Mouse (Mus musculus) heart, embryonic 12.5 days (tissue): ENCODE results near the gene Slc35b1. TPM values are rescaled to one million over a fixed set of nuclear protein-coding genes. Genes with fewer than 3 reads are reported as not detected.

Experiments used
- ATAC-seq: fragments of 200-750 bp; cut with Nextera tagmentation; 2 replicates; pipeline ENCODE4 v1.8.0; 2017; ENCODE audit warnings: moderate TSS enrichment, moderate library complexity; ENCODE audit not compliant: insufficient number of reproducible peaks, low FRiP score
- H3K27ac ChIP-seq: fragments of 300-500 bp; sonication (generic); 2 replicates; pipeline ENCODE4 v1.5.1; 2016; ENCODE audit warnings: mild to moderate bottlenecking, moderate library complexity; ENCODE audit not compliant: poor library complexity, severe bottlenecking
- H3K27me3 ChIP-seq: fragments of 300-500 bp; sonication (generic); replicated peaks from 2 replicates; pipeline ENCODE4 v1.6.1; 2016; ENCODE audit warnings: mild to moderate bottlenecking, moderate library complexity
- H3K36me3 ChIP-seq: fragments of 300-500 bp; sonication (generic); 2 replicates; pipeline ENCODE4 v1.6.1; 2016; ENCODE audit warnings: mild to moderate bottlenecking, moderate library complexity
- H3K4me1 ChIP-seq: fragments of 300-500 bp; sonication (generic); replicated peaks from 2 replicates; pipeline ENCODE4 v1.6.1; 2016; ENCODE audit warnings: mild to moderate bottlenecking
- H3K4me2 ChIP-seq: fragments of 300-500 bp; sonication (generic); 2 replicates; pipeline ENCODE4 v1.6.1; 2016; ENCODE audit warnings: mild to moderate bottlenecking, moderate library complexity
- H3K4me3 ChIP-seq: fragments of 300-500 bp; sonication (generic); 2 replicates; pipeline ENCODE4 v1.5.1; 2016; ENCODE audit warnings: mild to moderate bottlenecking
- H3K9ac ChIP-seq: fragments of 300-500 bp; sonication (generic); 2 replicates; pipeline ENCODE4 v1.6.1; 2016; ENCODE audit warnings: mild to moderate bottlenecking, moderate library complexity
- H3K9me3 ChIP-seq: fragments of 300-500 bp; sonication (generic); replicated peaks from 2 replicates; pipeline ENCODE4 v1.6.1; 2016; ENCODE audit warnings: mild to moderate bottlenecking, moderate library complexity
- WGBS: fragments of 180-500 bp; shearing (Covaris S2); methylation state at CpG from one replicate; pipeline ENCODE4 v1.1.7; 2016; 5-methylcytosine and 5-hydroxymethylcytosine counted together
- polyA plus RNA-seq: library from polyadenylated mRNA; unstranded; fragments of >200 nt; fragmentation: Nextera tagmentation; extraction: Ambion mirVana; gene quantifications from 2 replicates; pipeline ENCODE4 v1.2.1, GENCODE M21; 2016

The Slc35b1 gene
- polyA plus RNA-seq = 86.0 and 86.5 TPM in 2 replicates

GRCm38 (mm10) chr11:95384319-95384972 lies at the start of gene Slc35b1:
TSS of gene Slc35b1 (plus strand) at chr11:95384692.
- WGBS = under 1% methylated on average over 42 of the region's 42 CpGs
- H3K36me3 ChIP-seq = peaks cover 37% of the 10 kb centered on the region
- H3K9ac ChIP-seq = peak within 1 kb of the TSS; percentile 89
- H3K27me3 ChIP-seq = no peaks in the 10 kb centered on the region
- peak within 1 kb of the TSS; percentile 77 for H3K4me3 ChIP-seq
- H3K9me3 ChIP-seq = no peaks in the 10 kb centered on the region
- H3K27ac ChIP-seq = peak within 1 kb of the TSS; percentile 82
- peak within 1 kb of the TSS; percentile 65 for H3K4me2 ChIP-seq
- peak; percentile 93 for ATAC-seq
- peaks cover 15% of the 10 kb centered on the region for H3K4me1 ChIP-seq

DNA sequence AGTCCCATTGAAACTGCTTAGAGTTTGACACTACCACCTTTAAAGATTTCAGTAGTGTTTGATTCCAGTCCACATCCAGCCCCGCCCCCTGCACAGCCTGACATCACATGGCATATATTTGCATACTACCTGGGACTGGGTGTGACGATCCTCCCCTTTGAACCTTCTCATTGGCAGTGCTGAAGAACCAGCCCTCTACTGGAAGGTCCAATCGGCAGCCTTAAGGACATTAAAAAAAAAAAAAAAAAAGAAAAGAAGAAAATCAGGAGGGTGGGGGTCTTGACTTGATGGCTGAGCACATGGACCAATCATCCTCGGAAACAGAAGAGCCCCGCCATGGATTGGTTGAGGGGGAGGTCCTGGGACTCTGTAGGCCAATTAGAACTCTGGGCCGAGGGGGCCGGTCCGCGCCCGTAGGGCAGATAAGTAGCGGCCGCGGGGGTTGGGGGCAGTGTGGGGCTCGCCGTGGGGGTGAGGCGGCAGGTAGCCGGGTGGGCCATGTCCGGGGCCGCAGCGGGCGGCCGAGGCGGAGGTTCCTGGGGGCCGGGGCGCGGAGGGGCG lies 47.8 kb upstream of the Slc35b1 start, which contains the start of gene Fam117a:
Gene Fam117a, plus strand, starts transcription at position 451 of the 561 bp plus-strand sequence.
- H3K27ac ChIP-seq = peak within 1 kb of the TSS; percentile 61
- peaks cover 21% of the 10 kb centered on the region for H3K4me1 ChIP-seq
- under 1% methylated on average over 16 of the region's 27 CpGs for WGBS
- peak; percentile 96 for ATAC-seq
- no peaks in the 10 kb centered on the region for H3K36me3 ChIP-seq
- no peaks in the 10 kb centered on the region for H3K9me3 ChIP-seq
- H3K4me2 ChIP-seq = peak within 1 kb of the TSS; percentile 93
- H3K9ac ChIP-seq = peak within 1 kb of the TSS; percentile 91
- H3K4me3 ChIP-seq = peak within 1 kb of the TSS; percentile 92
- H3K27me3 ChIP-seq = no peaks in the 10 kb centered on the region; the same call in 1 of the 2 replicates

DNA sequence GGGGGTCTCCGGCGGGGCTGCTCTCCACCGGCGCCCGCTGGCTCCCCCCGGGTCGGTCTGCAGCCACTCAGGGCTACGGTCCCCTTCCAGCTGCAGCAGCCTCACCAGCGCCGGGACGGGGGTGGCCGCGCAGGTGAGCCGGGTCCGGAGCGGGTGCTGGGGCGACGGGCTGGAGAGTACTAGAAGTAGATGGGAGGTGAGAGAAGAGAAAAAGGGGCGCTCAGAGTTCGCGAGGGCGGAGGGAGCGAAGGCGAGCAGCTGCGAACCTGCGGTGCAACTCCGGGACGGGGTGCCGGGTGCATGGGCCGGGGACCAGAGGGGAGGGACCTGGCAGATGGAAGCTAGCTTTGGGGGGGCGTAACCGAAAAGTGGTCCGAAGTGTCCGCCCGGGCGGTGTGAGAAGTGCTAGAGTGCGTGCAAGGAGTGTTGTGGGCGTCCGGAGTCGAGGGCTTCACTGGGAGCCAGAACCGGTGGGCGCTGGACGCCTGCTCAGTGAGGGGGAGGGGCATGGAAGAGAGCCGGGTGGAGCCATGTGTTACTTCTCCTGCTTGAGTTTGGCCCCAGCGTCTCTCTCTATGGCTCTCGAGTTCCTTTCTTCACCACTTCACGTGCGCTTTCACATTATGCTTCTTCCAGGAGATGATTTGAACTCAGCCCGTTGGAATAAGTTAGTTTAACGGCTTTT lies 47.2 kb upstream of the Slc35b1 start:
- H3K27me3 ChIP-seq = no peaks in the 10 kb centered on the region; the same call in 1 of the 2 replicates
- H3K9me3 ChIP-seq = no peaks in the 10 kb centered on the region
- H3K4me3 ChIP-seq = peak overlapping the region; percentile 92
- H3K9ac ChIP-seq = peak overlapping the region; percentile 91
- peaks cover 21% of the 10 kb centered on the region for H3K4me1 ChIP-seq
- peak overlapping the region; percentile 61 for H3K27ac ChIP-seq
- peak; percentile 79 for ATAC-seq
- H3K4me2 ChIP-seq = peak overlapping the region; percentile 93
- no peaks in the 10 kb centered on the region for H3K36me3 ChIP-seq
- WGBS = 2% methylated on average over 50 of the region's 50 CpGs

DNA sequence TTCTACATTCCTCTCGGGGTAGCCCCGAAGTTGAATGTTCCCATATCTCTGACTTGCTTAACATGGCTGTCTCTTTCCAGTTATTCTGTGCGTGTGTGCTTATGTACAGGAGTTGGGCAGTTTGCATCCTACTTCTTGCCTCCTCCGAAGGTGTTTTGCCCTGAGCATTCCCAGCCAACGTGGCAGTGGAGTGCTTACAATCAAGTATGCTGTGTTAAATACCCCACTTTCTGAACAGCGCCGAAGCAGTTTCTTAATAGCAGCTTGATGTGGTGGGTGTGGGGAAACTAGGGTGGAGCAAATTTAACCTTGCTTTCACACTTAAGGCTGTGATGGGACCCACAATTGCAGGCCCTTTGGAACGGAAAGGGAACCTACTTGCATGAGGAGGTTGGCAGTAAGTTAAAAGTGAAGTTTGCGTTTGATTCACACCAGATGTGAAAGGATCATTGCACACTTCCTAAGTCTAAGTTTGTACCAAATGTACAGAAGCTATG lies 46.6 kb upstream of the Slc35b1 start:
- H3K9me3 ChIP-seq = no peaks in the 10 kb centered on the region
- H3K4me2 ChIP-seq = peak overlapping the region; percentile 93
- no peaks in the 10 kb centered on the region for H3K36me3 ChIP-seq
- peak overlapping the region; percentile 61; the same call in 1 of the 2 replicates for H3K27ac ChIP-seq
- no peak for ATAC-seq
- WGBS = 25% methylated on average over 9 of the region's 9 CpGs
- H3K27me3 ChIP-seq = no peaks in the 10 kb centered on the region; the same call in 1 of the 2 replicates
- peak overlapping the region; percentile 91 for H3K9ac ChIP-seq
- peaks cover 21% of the 10 kb centered on the region for H3K4me1 ChIP-seq
- peak overlapping the region; percentile 92 for H3K4me3 ChIP-seq

- H3K4me2 ChIP-seq = peak overlapping the region; percentile 53
- H3K9me3 ChIP-seq = no peaks in the 10 kb centered on the region
- ATAC-seq = peak; percentile 46
- H3K36me3 ChIP-seq = no peaks in the 10 kb centered on the region
- H3K4me3 ChIP-seq = peak overlapping the region; percentile 92
- WGBS = 10% methylated on average over 14 of the region's 14 CpGs
- H3K27ac ChIP-seq = peak overlapping the region; percentile 72
- peaks cover 20% of the 10 kb centered on the region for H3K4me1 ChIP-seq
- peak overlapping the region; percentile 65 for H3K9ac ChIP-seq
- H3K27me3 ChIP-seq = no peaks in the 10 kb centered on the region
Observed at GRCm38 (mm10) chr11:95339471-95340021, 44.9 kb upstream of the Slc35b1 start.

DNA sequence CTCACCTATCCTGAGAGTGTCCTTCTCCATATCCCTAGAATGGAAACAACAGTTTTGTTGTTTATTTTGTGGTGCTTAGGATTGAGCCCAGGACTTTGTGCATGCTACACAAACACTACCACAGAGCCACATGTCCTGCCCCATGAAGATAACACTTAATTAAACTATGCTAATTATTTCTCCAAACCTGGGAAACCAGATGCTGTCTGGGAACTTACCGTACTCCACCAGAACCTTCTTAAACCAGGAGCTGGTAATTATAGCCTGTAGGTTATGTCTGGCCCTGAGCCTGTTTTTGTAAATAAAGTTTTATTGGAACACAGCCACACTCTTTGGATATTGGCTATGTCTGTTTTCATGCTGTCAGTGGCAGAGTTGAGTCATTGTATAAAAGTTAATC lies 44.2 kb upstream of the Slc35b1 start:
- H3K4me1 ChIP-seq = peaks cover 16% of the 10 kb centered on the region
- no peaks in the 10 kb centered on the region for H3K9me3 ChIP-seq
- H3K27ac ChIP-seq = peak overlapping the region; percentile 72; the same call in 1 of the 2 replicates
- no peak for ATAC-seq
- H3K9ac ChIP-seq = no peak overlapping the region
- WGBS = 65% methylated on average over 1 of the region's 1 CpGs
- H3K4me2 ChIP-seq = peak overlapping the region; percentile 53; the same call in 1 of the 2 replicates
- no peaks in the 10 kb centered on the region for H3K27me3 ChIP-seq
- peak overlapping the region; percentile 92 for H3K4me3 ChIP-seq
- H3K36me3 ChIP-seq = no peaks in the 10 kb centered on the region

DNA sequence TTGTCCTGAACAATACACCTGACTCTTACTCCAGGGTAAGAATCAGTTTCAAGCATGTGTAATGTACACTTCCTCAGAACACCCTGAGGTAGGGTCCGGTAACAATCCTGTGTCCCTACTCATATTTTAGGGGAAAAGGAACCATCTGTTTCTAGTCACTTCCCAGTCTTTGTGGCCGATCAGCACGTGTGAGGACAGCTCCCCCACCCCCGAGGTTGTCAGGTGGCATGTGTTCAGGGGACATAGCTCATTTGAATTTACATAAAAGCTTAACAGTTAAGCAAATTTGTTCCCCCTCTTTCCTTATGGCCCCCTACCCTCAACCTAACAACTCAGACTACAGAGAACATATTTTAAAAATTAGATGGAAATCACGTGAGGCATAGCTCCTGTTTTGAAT lies 43.8 kb upstream of the Slc35b1 start:
- H3K4me1 ChIP-seq = peaks cover 16% of the 10 kb centered on the region
- peak overlapping the region; percentile 92 for H3K4me3 ChIP-seq
- H3K9ac ChIP-seq = no peak overlapping the region

DNA sequence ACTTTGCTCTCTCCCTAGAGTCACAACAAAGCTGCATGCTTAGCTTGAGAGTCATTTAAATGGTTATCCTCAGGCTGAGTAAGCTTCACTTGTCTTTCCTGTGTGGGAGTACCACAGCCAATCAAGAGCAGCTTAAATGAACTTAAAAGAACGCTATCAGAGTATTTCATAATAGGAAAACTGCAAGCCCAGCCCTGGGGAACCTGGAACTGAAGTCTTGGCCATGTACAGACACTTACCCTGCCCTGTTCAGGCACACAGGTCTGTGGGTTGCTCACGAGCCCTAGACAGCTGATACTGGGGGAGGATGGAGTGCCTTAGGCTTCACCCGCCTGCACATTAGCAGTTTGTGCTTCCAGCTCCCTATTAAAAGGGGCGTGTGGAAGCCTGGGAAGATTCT lies 41.3 kb upstream of the Slc35b1 start:
- H3K27me3 ChIP-seq = no peaks in the 10 kb centered on the region
- H3K27ac ChIP-seq = no peak overlapping the region
- H3K9ac ChIP-seq = no peak overlapping the region
- 0 out of 2 replicates have a peak overlapping the region, but pooled peaks have one; percentile 2 for H3K4me3 ChIP-seq
- peaks cover 13% of the 10 kb centered on the region for H3K4me1 ChIP-seq
- no peak for ATAC-seq
- H3K9me3 ChIP-seq = no peaks in the 10 kb centered on the region
- 70% methylated on average over 4 of the region's 4 CpGs for WGBS
- H3K4me2 ChIP-seq = peak overlapping the region; percentile 10
- peaks cover 1% of the 10 kb centered on the region; the same call in 1 of the 2 replicates for H3K36me3 ChIP-seq

More for the DNA sequence above, 43.8 kb upstream of the Slc35b1 start:
- no peak for ATAC-seq
- Histone ChIP-seq H3K9me3 (no peaks in the 10 kb centered on the region), H3K27me3 (no peaks in the 10 kb centered on the region), H3K27ac (no peak overlapping the region), H3K36me3 (no peaks in the 10 kb centered on the region), H3K4me2 (no peak overlapping the region)
- 59% methylated on average over 5 of the region's 5 CpGs for WGBS

DNA sequence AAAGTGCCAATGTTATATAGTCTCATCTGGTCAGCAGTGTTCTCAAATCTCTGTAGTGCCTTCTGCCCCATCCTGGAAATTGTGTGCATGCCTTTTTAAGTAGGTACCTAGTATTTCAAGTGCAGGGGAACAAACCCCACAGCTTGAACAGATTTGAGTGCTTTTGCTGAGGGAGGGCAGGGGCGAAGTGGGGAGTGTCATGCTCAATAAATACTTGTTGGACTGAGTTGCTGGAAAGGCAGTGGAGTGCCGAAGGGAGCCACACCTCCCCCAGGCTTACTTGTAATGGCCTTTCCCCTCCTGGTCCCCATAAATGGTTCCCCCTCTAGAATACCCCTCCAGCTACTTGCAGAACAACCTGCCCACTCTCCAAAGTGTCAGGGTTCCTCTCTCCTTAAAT lies 40.3 kb upstream of the Slc35b1 start:
- H3K27me3 ChIP-seq = no peaks in the 10 kb centered on the region
- peaks cover 9% of the 10 kb centered on the region for H3K4me1 ChIP-seq
- 74% methylated on average over 2 of the region's 2 CpGs for WGBS
- peak overlapping the region; percentile 12; the same call in 1 of the 2 replicates for H3K4me2 ChIP-seq
- no peak overlapping the region for H3K27ac ChIP-seq
- no peak for ATAC-seq
- H3K9ac ChIP-seq = no peak overlapping the region
- no peak overlapping the region for H3K4me3 ChIP-seq
- H3K36me3 ChIP-seq = peaks cover 7% of the 10 kb centered on the region; the same call in 1 of the 2 replicates
- H3K9me3 ChIP-seq = no peaks in the 10 kb centered on the region

DNA sequence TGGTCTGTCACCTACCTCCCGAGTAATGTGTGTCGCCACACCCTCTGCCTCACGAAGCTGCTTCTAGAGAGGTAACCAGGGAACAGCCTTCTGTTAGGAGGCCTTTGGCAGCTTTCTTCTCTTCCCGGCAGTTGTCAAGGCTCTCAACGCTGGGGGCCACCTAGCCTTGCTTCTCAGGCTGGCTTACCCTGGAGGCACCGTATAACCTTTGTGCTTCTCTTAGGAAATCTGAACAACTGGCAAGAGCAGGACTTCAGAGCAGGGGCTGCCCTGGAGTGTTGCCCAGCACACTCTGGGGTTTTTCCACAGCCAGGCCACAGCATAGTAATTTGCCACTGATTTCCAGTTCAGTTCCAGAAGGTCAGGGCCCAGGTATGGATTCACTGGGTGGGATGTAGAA lies 34.2 kb upstream of the Slc35b1 start:
- Histone ChIP-seq H3K9ac (no peak overlapping the region), H3K27me3 (no peaks in the 10 kb centered on the region), H3K27ac (no peak overlapping the region), H3K4me1 (peaks cover 4% of the 10 kb centered on the region), H3K36me3 (peaks cover 7% of the 10 kb centered on the region; the same call in 1 of the 2 replicates), H3K4me2 (no peak overlapping the region), H3K4me3 (no peak overlapping the region), H3K9me3 (no peaks in the 10 kb centered on the region)
- no peak for ATAC-seq
- WGBS = 56% methylated on average over 6 of the region's 6 CpGs
